Mouse (Mus musculus): ENCODE results near the gene Eng. TPM values are rescaled to one million over a fixed set of nuclear protein-coding genes. Genes with fewer than 3 reads are reported as not detected.

The Eng gene
- total RNA-seq, 2 experiments from 2014 or later, result 96.0 to 97.8 TPM

Small RNA genes within 50 kb of the gene (microRNA-seq; reads per million reads assigned to microRNA genes)
- gene Gm47291 (not detected), gene Mir1954 (not detected), gene Mir2861 (not detected), gene Mir3960 (not detected), gene Mir8093 (not detected)

Other genes starting within 250 kb of the Eng start
- gene Naif1, start 196.1 kb upstream of the Eng start, total RNA-seq (2021), result 1 to 10 TPM; 4.3 to 5.2 TPM
- gene Slc25a25, start 195.2 kb upstream of the Eng start, total RNA-seq (2021), result 10 to 100 TPM; 78.8 to 99.7 TPM
- gene Fam102a, start 111.3 kb upstream of the Eng start, total RNA-seq (2021), result 10 to 100 TPM; 21.5 to 34.8 TPM
- 10 to 100 TPM; 60.5 to 61.1 TPM for gene Dpm2, start 75.7 kb upstream of the Eng start, total RNA-seq (2021)
- gene Pip5kl1, start 71.8 kb upstream of the Eng start, total RNA-seq (2021), result not detected
- not detected for gene 9430097D07Rik, start 70.9 kb upstream of the Eng start, total RNA-seq (2021)
- gene St6galnac4, start 59.5 kb upstream of the Eng start, total RNA-seq (2021), result 10 to 100 TPM in 1 of 2 experiments, 1 to 10 TPM in 1; 7.9 to 11.0 TPM
- gene St6galnac6, start 46.9 kb upstream of the Eng start, total RNA-seq (2021), result 10 to 100 TPM; 38.3 to 58.1 TPM
- 10 to 100 TPM; 49.4 to 50.0 TPM for gene Ak1, start 24.8 kb upstream of the Eng start, total RNA-seq (2021)
- gene Fpgs, start 57.5 kb downstream of the Eng start, total RNA-seq (2021), result 10 to 100 TPM; 12.8 to 14.9 TPM
- gene Cdk9, start 66.5 kb downstream of the Eng start, total RNA-seq (2021), result 10 to 100 TPM; 74.7 to 76.3 TPM
- 10 to 100 TPM; 13.0 to 18.9 TPM for gene Sh2d3c, start 74.5 kb downstream of the Eng start, total RNA-seq (2021)
- gene 6330409D20Rik, start 94.4 kb downstream of the Eng start, total RNA-seq (2021), result not detected
- gene Tor2a, start 110.6 kb downstream of the Eng start, total RNA-seq (2021), result 10 to 100 TPM; 26.7 to 32.5 TPM
- gene Ttc16, start 129.0 kb downstream of the Eng start, total RNA-seq (2021), result under 1 TPM; 0.10 to 0.20 TPM
- gene Ptrh1, start 129.2 kb downstream of the Eng start, total RNA-seq (2021), result 10 to 100 TPM in 1 of 2 experiments, 1 to 10 TPM in 1; 8.3 to 12.0 TPM
- not detected for gene Cfap157, start 137.8 kb downstream of the Eng start, total RNA-seq (2021)
- 10 to 100 TPM; 21.5 to 30.6 TPM for gene Stxbp1, start 200.7 kb downstream of the Eng start, total RNA-seq (2021)
- gene Fam129b, start 229.5 kb downstream of the Eng start, total RNA-seq (2021), result 10 to 100 TPM; 15.8 to 32.3 TPM

All from adrenal gland, postnatal 36 days (tissue).